Mouse (Mus musculus) neural tube, embryonic 15.5 days (tissue): Measurements from ENCODE around the gene 1810043G02Rik. TPM values are rescaled to one million over a fixed set of nuclear protein-coding genes. Genes with fewer than 3 reads are reported as not detected.
"Not testable (repeated sequence)": the region's sequence is repeated elsewhere in the genome, so short reads cannot be mapped to it uniquely, and the experiment has no call there.

Source experiments
- ATAC-seq: fragments of 200-750 bp; cut with Nextera tagmentation; 2 replicates; pipeline ENCODE4 v1.8.0; 2017; ENCODE audit warnings: mild to moderate bottlenecking, moderate TSS enrichment, moderate library complexity; ENCODE audit not compliant: low FRiP score
- H3K27ac ChIP-seq: fragments of 300-500 bp; sonication (generic); replicated peaks from 2 replicates; pipeline ENCODE4 v1.5.1; 2015; ENCODE audit warnings: mild to moderate bottlenecking, inconsistent platforms
- H3K27me3 ChIP-seq: fragments of 300-500 bp; sonication (generic); replicated peaks from 2 replicates; pipeline ENCODE4 v1.6.1; 2015; ENCODE audit warnings: inconsistent platforms
- H3K36me3 ChIP-seq: fragments of 300-500 bp; sonication (generic); 2 replicates; pipeline ENCODE4 v1.6.1; 2015; ENCODE audit warnings: inconsistent platforms
- H3K4me1 ChIP-seq: fragments of 300-500 bp; sonication (generic); 2 replicates; pipeline ENCODE4 v1.6.1; 2015; ENCODE audit warnings: inconsistent platforms
- H3K4me2 ChIP-seq: fragments of 300-500 bp; sonication (generic); 2 replicates; pipeline ENCODE4 v1.6.1; 2015; ENCODE audit warnings: inconsistent platforms, mild to moderate bottlenecking, moderate library complexity
- H3K4me3 ChIP-seq: fragments of 300-500 bp; sonication (generic); replicated peaks from 2 replicates; pipeline ENCODE4 v1.5.1; 2015; ENCODE audit warnings: mild to moderate bottlenecking, inconsistent platforms
- H3K9ac ChIP-seq: fragments of 300-500 bp; sonication (generic); replicated peaks from 2 replicates; pipeline ENCODE4 v1.6.1; 2015; ENCODE audit warnings: mild to moderate bottlenecking, inconsistent platforms
- H3K9me3 ChIP-seq: fragments of 300-500 bp; sonication (generic); replicated peaks from 2 replicates; pipeline ENCODE4 v1.6.1; 2016; ENCODE audit warnings: inconsistent platforms
- WGBS: fragments of 180-500 bp; shearing (Covaris S2); methylation state at CpG from one replicate; pipeline ENCODE4 v1.1.7; 2015; ENCODE audit warnings: mixed read lengths; 5-methylcytosine and 5-hydroxymethylcytosine counted together
- polyA plus RNA-seq: library from polyadenylated mRNA; unstranded; fragments of >200 nt; fragmentation: Nextera tagmentation; extraction: Ambion mirVana; gene quantifications from 2 replicates; pipeline ENCODE4 v1.2.1, GENCODE M21; 2015

Gene 1810043G02Rik
- polyA plus RNA-seq, result 48.5 and 51.5 TPM in 2 replicates

GRCm38 (mm10) chr10:77978351-77979350 lies at the start of gene 1810043G02Rik:
TSS of gene 1810043G02Rik (plus strand) at chr10:77978524.
- H3K4me1 ChIP-seq, result peaks cover 13% of the 10 kb centered on the region
- peak within 1 kb of the TSS; percentile 72 for H3K9ac ChIP-seq
- under 1% methylated on average over 57 of the region's 57 CpGs for WGBS
- peaks cover 24% of the 10 kb centered on the region for H3K36me3 ChIP-seq
- H3K27me3 ChIP-seq, result no peaks in the 10 kb centered on the region
- peak within 1 kb of the TSS; percentile 80 for H3K4me2 ChIP-seq
- H3K27ac ChIP-seq, result peak within 1 kb of the TSS; percentile 88
- H3K4me3 ChIP-seq, result peak within 1 kb of the TSS; percentile 65
- peak; percentile 96 for ATAC-seq
- no peaks in the 10 kb centered on the region for H3K9me3 ChIP-seq

- H3K36me3 ChIP-seq, result no peaks in the 10 kb centered on the region
- H3K4me2 ChIP-seq, result no peak overlapping the region
- no peaks in the 10 kb centered on the region for H3K9me3 ChIP-seq
- no peaks in the 10 kb centered on the region for H3K4me1 ChIP-seq
- no peaks in the 10 kb centered on the region for H3K27me3 ChIP-seq
- no peak overlapping the region for H3K27ac ChIP-seq
- no peak for ATAC-seq
- H3K4me3 ChIP-seq, result no peak overlapping the region
- WGBS, result 84% methylated on average over 2 of the region's 2 CpGs
- H3K9ac ChIP-seq, result no peak overlapping the region
These were observed 38.6 kb upstream of the 1810043G02Rik start for GRCm38 (mm10) chr10:77939685-77940084.

- H3K4me1 ChIP-seq, H3K4me2 ChIP-seq, H3K36me3 ChIP-seq, H3K4me3 ChIP-seq, H3K27ac ChIP-seq, H3K27me3 ChIP-seq, ATAC-seq, H3K9ac ChIP-seq, H3K9me3 ChIP-seq: not testable (repeated sequence)
- 96% methylated on average over 9 of the region's 12 CpGs for WGBS
These were observed 27.9 kb upstream of the 1810043G02Rik start for GRCm38 (mm10) chr10:77950468-77950867.

GRCm38 (mm10) chr10:77962725-77963124 lies 15.6 kb upstream of the 1810043G02Rik start:
- Histone ChIP-seq H3K4me3 (no peak overlapping the region), H3K27me3 (peaks cover 1% of the 10 kb centered on the region), H3K4me2 (no peak overlapping the region), H3K9me3 (no peaks in the 10 kb centered on the region), H3K4me1 (no peaks in the 10 kb centered on the region), H3K27ac (no peak overlapping the region), H3K9ac (no peak overlapping the region), H3K36me3 (no peaks in the 10 kb centered on the region)
- WGBS, result 82% methylated on average over 2 of the region's 2 CpGs
- ATAC-seq, result no peak

- Histone ChIP-seq H3K4me3 (no peak overlapping the region), H3K27me3 (peaks cover 12% of the 10 kb centered on the region), H3K27ac (no peak overlapping the region), H3K4me1 (peaks cover 4% of the 10 kb centered on the region; the same call in 1 of the 2 replicates), H3K36me3 (no peaks in the 10 kb centered on the region), H3K4me2 (no peak overlapping the region), H3K9me3 (no peaks in the 10 kb centered on the region), H3K9ac (no peak overlapping the region)
- WGBS, result 78% methylated on average over 6 of the region's 6 CpGs
- no peak for ATAC-seq
These were observed 14.4 kb upstream of the 1810043G02Rik start for GRCm38 (mm10) chr10:77963971-77964370.

- Histone ChIP-seq H3K4me3 (peak overlapping the region; percentile 47), H3K9me3 (no peaks in the 10 kb centered on the region), H3K9ac (peak overlapping the region; percentile 38; the same call in 1 of the 2 replicates), H3K27ac (peak overlapping the region; percentile 5; the same call in 1 of the 2 replicates), H3K36me3 (no peaks in the 10 kb centered on the region), H3K27me3 (peaks cover 19% of the 10 kb centered on the region), H3K4me1 (peaks cover 17% of the 10 kb centered on the region), H3K4me2 (peak overlapping the region; percentile 83)
- ATAC-seq, result peak; percentile 90
- 6% methylated on average over 26 of the region's 26 CpGs for WGBS
These were observed 8.9 kb upstream of the 1810043G02Rik start for GRCm38 (mm10) chr10:77969274-77969972.

- peaks cover 19% of the 10 kb centered on the region for H3K27me3 ChIP-seq
- H3K36me3 ChIP-seq, result no peaks in the 10 kb centered on the region
- peak overlapping the region; percentile 47 for H3K4me3 ChIP-seq
- H3K4me2 ChIP-seq, result peak overlapping the region; percentile 83
- peak overlapping the region; percentile 38; the same call in 1 of the 2 replicates for H3K9ac ChIP-seq
- peaks cover 17% of the 10 kb centered on the region for H3K4me1 ChIP-seq
- no peaks in the 10 kb centered on the region for H3K9me3 ChIP-seq
- peak overlapping the region; percentile 5; the same call in 1 of the 2 replicates for H3K27ac ChIP-seq
- ATAC-seq, result peak; percentile 58
- WGBS, result 15% methylated on average over 8 of the region's 8 CpGs
These were observed 8.4 kb upstream of the 1810043G02Rik start for GRCm38 (mm10) chr10:77969973-77970325.

- H3K4me2 ChIP-seq, result peak within 1 kb of the TSS; percentile 83
- 89% methylated on average over 6 of the region's 6 CpGs for WGBS
- H3K9me3 ChIP-seq, result no peaks in the 10 kb centered on the region
- H3K4me1 ChIP-seq, result peaks cover 17% of the 10 kb centered on the region
- no peaks in the 10 kb centered on the region for H3K36me3 ChIP-seq
- peak within 1 kb of the TSS; percentile 5 for H3K27ac ChIP-seq
- no peak for ATAC-seq
- H3K27me3 ChIP-seq, result peaks cover 19% of the 10 kb centered on the region
- H3K9ac ChIP-seq, result peak within 1 kb of the TSS; percentile 38; the same call in 1 of the 2 replicates
- H3K4me3 ChIP-seq, result peak within 1 kb of the TSS; percentile 47
These were observed 7.8 kb upstream of the 1810043G02Rik start, which contains the start of gene Trpm2 for GRCm38 (mm10) chr10:77970481-77970880. TSS of gene Trpm2 (minus strand) at chr10:77970563.

GRCm38 (mm10) chr10:77971191-77971590 lies 7.1 kb upstream of the 1810043G02Rik start:
- Histone ChIP-seq H3K4me2 (peak overlapping the region; percentile 1; the same call in 1 of the 2 replicates), H3K27me3 (peaks cover 19% of the 10 kb centered on the region), H3K4me3 (no peak overlapping the region), H3K4me1 (peaks cover 17% of the 10 kb centered on the region), H3K36me3 (no peaks in the 10 kb centered on the region), H3K9ac (no peak overlapping the region), H3K27ac (no peak overlapping the region; the same call in 1 of the 2 replicates), H3K9me3 (no peaks in the 10 kb centered on the region)
- no peak for ATAC-seq
- WGBS, result 75% methylated on average over 10 of the region's 10 CpGs

GRCm38 (mm10) chr10:77971709-77972553 lies 6.4 kb upstream of the 1810043G02Rik start:
- no peaks in the 10 kb centered on the region for H3K9me3 ChIP-seq
- no peak overlapping the region for H3K4me3 ChIP-seq
- 56% methylated on average over 17 of the region's 17 CpGs for WGBS
- ATAC-seq, result no peak
- H3K4me1 ChIP-seq, result peaks cover 17% of the 10 kb centered on the region
- H3K27me3 ChIP-seq, result peaks cover 19% of the 10 kb centered on the region
- no peak overlapping the region for H3K4me2 ChIP-seq
- peak overlapping the region; percentile 28; the same call in 1 of the 2 replicates for H3K27ac ChIP-seq
- H3K9ac ChIP-seq, result no peak overlapping the region
- H3K36me3 ChIP-seq, result no peaks in the 10 kb centered on the region

- Histone ChIP-seq H3K9ac (no peak overlapping the region), H3K4me1 (peaks cover 20% of the 10 kb centered on the region), H3K27ac (no peak overlapping the region), H3K27me3 (0 out of 2 replicates have a peak, but pooled peaks cover 7% of the 10 kb centered on the region), H3K9me3 (no peaks in the 10 kb centered on the region), H3K4me3 (no peak overlapping the region), H3K4me2 (no peak overlapping the region), H3K36me3 (no peaks in the 10 kb centered on the region)
- 76% methylated on average over 5 of the region's 5 CpGs for WGBS
- ATAC-seq, result no peak
These were observed 4.0 kb upstream of the 1810043G02Rik start for GRCm38 (mm10) chr10:77974323-77974722.
